Mouse (Mus musculus): Measurements from ENCODE around the gene Fbxw11. TPM values are rescaled to one million over a fixed set of nuclear protein-coding genes. Genes with fewer than 3 reads are reported as not detected.
A peak's percentile ranks its signal among the peaks of the same experiment; 100 is the strongest.

Gene Fbxw11
- polyA plus RNA-seq, 1 experiment, result 47.9 TPM

DNA sequence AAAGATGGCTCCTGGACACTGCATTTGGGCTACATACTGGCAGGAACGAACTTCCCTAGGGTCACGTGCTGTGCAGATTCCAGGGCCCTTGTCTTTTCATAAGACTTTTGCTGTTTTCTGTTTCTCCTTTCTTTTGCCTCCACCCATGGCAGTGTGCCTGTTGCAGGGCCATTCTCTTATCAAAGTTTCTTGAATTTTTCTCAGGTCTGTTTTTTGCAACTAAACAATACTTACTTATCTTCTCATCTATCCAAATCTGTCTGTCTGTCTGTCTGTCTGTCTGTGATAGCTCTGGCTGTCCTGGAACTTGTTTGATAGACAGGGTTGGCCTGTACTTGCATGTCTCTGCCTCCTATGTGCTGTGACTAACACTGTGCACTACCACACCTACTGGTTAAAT, 7.7 kb upstream of the Fbxw11 start:
- no peak for TF ChIP-seq CTCF (IDR thresholded peaks at IDR 0.05; ENCODE audit: low read depth, low read length)
- TF ChIP-seq POLR2A (IDR thresholded peaks at IDR 0.05; ENCODE audit: borderline replicate concordance, low read depth, low read length), result no peak
- no peak overlapping the region for H3K27ac ChIP-seq (ENCODE audit: insufficient read depth, low read depth, low read length)
- H3K4me3 ChIP-seq (ENCODE audit: insufficient read depth, low read length), result no peak overlapping the region
- peaks cover 12% of the 10 kb centered on the region for H3K4me1 ChIP-seq (ENCODE audit: control insufficient read depth, insufficient read depth, low read length)

DNA sequence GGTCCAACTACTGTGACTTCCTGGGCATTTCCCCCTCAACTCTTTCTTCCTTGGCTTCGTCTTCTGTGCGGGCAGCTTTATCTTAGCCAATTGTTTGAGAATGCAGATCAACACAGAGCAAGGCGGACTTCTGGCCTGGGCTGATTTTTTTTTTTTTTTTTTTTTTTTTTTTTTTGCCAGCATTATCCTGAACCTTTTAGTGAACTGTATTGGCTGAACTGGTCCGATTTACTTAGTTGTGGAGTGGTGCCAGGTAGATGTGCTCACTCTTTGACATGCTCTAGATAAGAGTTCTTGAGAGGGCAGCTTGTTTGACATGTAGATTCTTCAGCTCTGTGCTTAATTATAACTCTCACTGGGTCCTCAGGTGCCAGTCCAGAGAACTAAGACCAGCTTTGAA, 6.2 kb upstream of the Fbxw11 start:
- Histone ChIP-seq H3K4me3 (ENCODE audit: insufficient read depth, low read length) (no peak overlapping the region), H3K4me1 (ENCODE audit: control insufficient read depth, insufficient read depth, low read length) (peaks cover 5% of the 10 kb centered on the region), H3K27ac (ENCODE audit: insufficient read depth, low read depth, low read length) (no peak overlapping the region)
- TF ChIP-seq POLR2A (IDR thresholded peaks at IDR 0.05; ENCODE audit: borderline replicate concordance, low read depth, low read length), result no peak
- TF ChIP-seq CTCF (IDR thresholded peaks at IDR 0.05; ENCODE audit: low read depth, low read length), result no peak

DNA sequence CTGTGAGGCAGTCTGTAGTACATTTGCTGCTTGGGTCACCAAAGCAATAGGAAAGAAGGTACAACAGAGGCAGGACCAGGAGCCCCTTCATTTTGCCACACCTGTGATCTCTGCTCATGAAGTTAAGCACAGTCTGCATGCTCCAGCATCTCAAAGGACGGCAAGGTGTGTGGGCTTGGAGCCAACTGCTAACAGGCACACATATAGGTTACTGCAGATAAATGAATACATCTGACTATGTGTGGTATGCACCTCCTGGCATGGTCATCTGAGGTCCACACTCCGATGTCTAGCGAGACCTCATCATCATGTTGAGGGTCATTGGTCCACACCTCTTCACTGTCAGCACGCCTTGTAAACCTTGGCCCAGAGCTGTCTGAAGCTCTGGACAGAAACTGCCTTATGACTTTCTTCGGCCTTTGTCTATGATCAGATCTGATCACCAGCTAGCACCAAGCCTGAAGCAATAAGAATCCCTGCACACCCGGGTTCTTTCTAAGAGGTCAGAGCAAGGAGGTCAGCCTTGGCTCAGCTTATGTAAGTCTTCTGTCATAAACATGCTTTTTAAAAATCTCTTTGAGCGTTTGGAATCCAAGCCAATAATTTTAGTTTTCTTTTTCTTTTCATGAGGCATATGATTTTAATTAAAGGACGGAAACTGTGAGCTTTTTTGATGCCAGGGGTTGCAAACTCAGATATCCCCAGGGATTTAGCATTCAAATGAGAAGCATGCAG, 3.8 kb upstream of the Fbxw11 start:
- no peak for TF ChIP-seq CTCF (IDR thresholded peaks at IDR 0.05; ENCODE audit: low read depth, low read length)
- no peak for TF ChIP-seq POLR2A (IDR thresholded peaks at IDR 0.05; ENCODE audit: borderline replicate concordance, low read depth, low read length)
- Histone ChIP-seq H3K27ac (ENCODE audit: insufficient read depth, low read depth, low read length) (no peak overlapping the region), H3K4me3 (ENCODE audit: insufficient read depth, low read length) (no peak overlapping the region), H3K4me1 (ENCODE audit: control insufficient read depth, insufficient read depth, low read length) (peaks cover 6% of the 10 kb centered on the region)

DNA sequence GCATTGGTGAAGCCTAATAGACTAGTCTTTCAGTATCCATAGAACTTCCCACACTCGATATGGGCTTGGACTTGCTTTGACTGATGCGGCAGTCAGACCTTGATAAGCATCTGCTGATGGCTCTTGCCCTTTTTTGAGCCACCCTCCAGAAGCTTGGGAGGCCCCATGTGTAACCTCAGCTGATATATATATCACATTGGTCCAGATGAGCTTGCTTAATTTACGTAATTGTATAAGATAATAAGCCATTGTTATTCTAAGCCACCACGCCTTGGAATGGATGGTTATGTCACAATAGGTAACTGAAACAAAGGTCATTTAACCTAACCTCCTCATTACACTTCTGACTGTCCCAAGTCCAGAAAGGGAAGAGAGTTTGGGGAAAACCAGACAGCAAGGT, 1.9 kb upstream of the Fbxw11 start:
- Histone ChIP-seq H3K4me1 (ENCODE audit: control insufficient read depth, insufficient read depth, low read length) (peaks cover 10% of the 10 kb centered on the region), H3K27ac (ENCODE audit: insufficient read depth, low read depth, low read length) (no peak overlapping the region), H3K4me3 (ENCODE audit: insufficient read depth, low read length) (no peak overlapping the region)
- TF ChIP-seq POLR2A (IDR thresholded peaks at IDR 0.05; ENCODE audit: borderline replicate concordance, low read depth, low read length), result no peak
- TF ChIP-seq CTCF (IDR thresholded peaks at IDR 0.05; ENCODE audit: low read depth, low read length), result no peak

DNA sequence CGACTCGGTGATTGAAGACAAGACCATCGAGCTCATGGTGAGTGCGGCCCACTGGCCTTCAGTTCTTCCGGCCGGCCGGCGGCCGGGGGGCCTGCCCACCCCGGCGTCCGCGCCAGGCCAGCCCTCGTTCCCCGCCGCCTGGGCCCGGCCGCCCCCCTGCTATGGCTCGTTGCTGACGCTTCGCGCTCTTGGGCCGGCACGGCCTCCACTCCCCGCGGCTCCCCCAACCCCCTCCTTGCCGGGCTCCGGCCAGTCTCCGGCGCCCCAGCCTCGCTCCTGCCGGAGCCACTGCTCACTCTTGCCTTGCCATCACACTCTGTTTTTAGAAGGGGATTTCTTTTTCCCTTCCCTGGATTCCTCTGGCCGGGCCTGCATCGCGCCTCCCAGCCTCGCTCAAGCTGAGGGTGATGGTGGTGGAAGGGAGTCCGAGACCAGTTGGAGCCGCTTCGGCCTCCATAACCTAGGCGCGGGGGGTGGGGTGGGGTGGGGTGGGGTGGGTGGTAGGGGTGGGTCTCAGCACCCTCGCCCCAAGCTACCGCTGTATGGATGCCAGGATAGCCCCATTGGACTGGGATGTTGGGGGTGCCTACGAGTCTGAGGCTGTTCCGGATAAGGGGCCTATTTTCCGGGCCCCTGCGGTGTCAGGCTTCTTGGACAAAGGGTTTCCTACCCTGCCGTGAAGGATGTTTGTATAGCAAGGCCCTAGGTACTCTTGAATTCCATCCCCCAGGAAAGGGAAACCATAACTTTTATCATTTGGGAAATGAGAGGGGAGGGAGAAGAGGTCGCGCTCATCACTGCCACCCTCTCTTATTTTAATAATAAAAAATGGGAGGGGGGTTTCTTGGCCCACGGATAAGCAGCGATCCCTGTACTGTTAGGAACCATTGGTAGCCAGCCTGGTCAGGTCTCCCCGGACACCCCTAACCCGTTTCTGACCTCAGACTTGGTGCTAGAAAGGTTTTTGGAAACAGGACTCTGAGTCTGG, 669 bp downstream of the Fbxw11 start:
- H3K4me1 ChIP-seq (ENCODE audit: control insufficient read depth, insufficient read depth, low read length), result peaks cover 28% of the 10 kb centered on the region

DNA sequence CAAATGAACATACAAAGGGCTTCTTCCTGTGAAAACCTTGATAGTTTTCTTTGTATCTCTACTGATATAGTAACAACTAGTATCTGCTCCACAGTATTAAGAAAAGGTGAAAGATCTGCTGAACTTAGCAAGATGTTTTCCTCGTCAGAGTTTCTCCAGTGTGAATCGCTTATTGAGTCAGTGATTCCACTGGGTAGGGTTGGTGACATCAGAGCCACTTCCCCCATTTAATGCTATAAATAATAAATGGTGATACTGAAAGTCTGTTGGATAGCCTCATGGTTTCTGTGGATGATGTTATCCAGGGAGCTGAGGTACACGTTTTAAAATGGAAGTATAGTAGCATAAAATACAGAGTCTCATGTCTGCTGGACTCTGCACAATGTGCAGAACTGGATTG, 1.5 kb downstream of the Fbxw11 start:
- Histone ChIP-seq H3K4me1 (ENCODE audit: control insufficient read depth, insufficient read depth, low read length) (peaks cover 32% of the 10 kb centered on the region), H3K4me3 (ENCODE audit: insufficient read depth, low read length) (peak overlapping the region; percentile 85), H3K27ac (ENCODE audit: insufficient read depth, low read depth, low read length) (peak overlapping the region; percentile 67)
- no peak for TF ChIP-seq CTCF (IDR thresholded peaks at IDR 0.05; ENCODE audit: low read depth, low read length)
- no peak for TF ChIP-seq POLR2A (IDR thresholded peaks at IDR 0.05; ENCODE audit: borderline replicate concordance, low read depth, low read length)

More for the DNA sequence above, 669 bp downstream of the Fbxw11 start:
- TF ChIP-seq POLR2A (IDR thresholded peaks at IDR 0.05; ENCODE audit: borderline replicate concordance, low read depth, low read length), result no peak
- no peak for TF ChIP-seq CTCF (IDR thresholded peaks at IDR 0.05; ENCODE audit: low read depth, low read length)
- Histone ChIP-seq H3K4me3 (ENCODE audit: insufficient read depth, low read length) (peak overlapping the region; percentile 85), H3K27ac (ENCODE audit: insufficient read depth, low read depth, low read length) (peak overlapping the region; percentile 96)

DNA sequence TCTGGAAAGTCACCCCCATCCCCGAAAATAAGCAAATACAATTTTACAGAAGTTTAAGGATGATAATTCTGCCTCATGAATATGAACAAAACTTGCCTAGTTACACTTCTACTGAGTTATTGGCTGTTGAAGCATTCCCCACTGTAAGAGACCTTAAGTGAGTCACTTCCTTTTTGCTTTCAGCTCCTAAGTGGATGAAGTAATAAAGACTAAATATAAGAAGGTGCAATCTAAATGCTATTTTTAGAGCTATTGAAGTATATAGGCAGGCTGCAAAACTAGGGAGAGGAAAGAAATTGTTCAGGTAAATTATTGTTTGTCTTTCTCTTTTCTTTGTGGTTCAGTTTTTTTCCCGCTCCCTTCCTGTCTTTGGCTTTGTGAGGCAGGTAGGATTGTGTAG, 4.7 kb downstream of the Fbxw11 start:
- no peak for TF ChIP-seq CTCF (IDR thresholded peaks at IDR 0.05; ENCODE audit: low read depth, low read length)
- no peak for TF ChIP-seq POLR2A (IDR thresholded peaks at IDR 0.05; ENCODE audit: borderline replicate concordance, low read depth, low read length)
- Histone ChIP-seq H3K27ac (ENCODE audit: insufficient read depth, low read depth, low read length) (peak overlapping the region; percentile 36), H3K4me3 (ENCODE audit: insufficient read depth, low read length) (no peak overlapping the region), H3K4me1 (ENCODE audit: control insufficient read depth, insufficient read depth, low read length) (peaks cover 48% of the 10 kb centered on the region)

DNA sequence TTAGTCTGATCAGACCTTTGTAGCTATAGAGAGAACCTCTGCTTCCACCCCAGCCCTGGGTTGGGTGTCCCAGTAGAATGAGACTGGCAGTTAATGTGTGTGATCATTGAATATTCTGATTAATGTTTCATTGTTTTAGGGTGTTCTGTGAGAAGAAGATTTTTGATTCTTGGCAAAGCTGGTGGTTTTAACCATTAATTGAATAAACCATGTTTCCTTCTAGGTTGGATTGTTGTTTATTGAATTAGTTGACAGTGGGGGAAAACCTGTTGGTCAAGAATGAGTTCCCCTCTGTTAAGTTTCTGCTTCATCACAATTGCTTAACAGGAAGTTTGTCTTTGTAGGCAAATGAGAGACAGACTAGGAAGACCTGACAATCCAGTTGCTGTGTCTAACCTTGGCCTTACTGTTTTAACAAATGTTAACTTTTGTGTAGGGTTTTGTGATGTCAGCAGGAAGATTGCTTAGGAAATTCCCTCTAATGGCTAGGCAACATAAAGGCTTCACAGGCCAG, 7.8 kb downstream of the Fbxw11 start:
- TF ChIP-seq CTCF (IDR thresholded peaks at IDR 0.05; ENCODE audit: low read depth, low read length) (no peak), POLR2A (IDR thresholded peaks at IDR 0.05; ENCODE audit: borderline replicate concordance, low read depth, low read length) (no peak)

DNA sequence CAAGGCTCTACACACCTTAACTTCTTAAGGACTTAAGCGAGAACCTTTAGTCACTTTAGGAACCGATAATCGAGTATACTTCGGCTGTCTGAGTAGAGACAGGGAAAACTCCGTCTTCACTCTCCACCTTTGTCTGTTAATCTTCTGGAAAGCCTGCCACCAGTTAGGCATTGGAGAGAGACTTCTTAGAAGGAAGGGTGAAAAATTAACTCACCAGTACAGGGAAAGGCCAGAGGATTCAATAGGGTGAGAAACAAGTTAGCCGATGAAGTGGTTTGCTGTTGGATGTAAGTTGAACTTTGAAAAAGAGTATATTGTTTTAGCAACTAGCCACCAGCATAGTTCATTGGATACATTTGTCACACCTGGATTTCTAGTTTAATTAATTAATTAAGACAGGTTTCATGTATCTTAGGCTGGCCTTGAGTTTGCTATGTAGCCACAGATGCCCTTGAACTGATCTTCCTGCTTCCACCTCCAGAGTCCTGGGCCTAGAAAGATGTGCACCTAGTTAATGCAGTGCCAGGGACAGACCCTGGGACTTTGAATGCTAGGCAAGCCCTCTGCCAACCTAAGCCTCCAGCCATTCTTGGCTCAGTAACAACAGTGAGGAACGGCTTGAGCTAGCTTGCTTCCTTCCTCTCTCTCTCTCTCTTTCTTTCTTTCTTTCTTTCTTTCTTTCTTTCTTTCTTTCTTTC, 8.5 kb downstream of the Fbxw11 start:
- no peak for TF ChIP-seq POLR2A (IDR thresholded peaks at IDR 0.05; ENCODE audit: borderline replicate concordance, low read depth, low read length)
- no peak for TF ChIP-seq CTCF (IDR thresholded peaks at IDR 0.05; ENCODE audit: low read depth, low read length)
- Histone ChIP-seq H3K4me1 (ENCODE audit: control insufficient read depth, insufficient read depth, low read length) (peaks cover 49% of the 10 kb centered on the region), H3K27ac (ENCODE audit: insufficient read depth, low read depth, low read length) (no peak overlapping the region), H3K4me3 (ENCODE audit: insufficient read depth, low read length) (no peak overlapping the region)

More for the DNA sequence above, 7.8 kb downstream of the Fbxw11 start:
- Histone ChIP-seq H3K4me3 (ENCODE audit: insufficient read depth, low read length) (no peak overlapping the region), H3K4me1 (ENCODE audit: control insufficient read depth, insufficient read depth, low read length) (peaks cover 52% of the 10 kb centered on the region), H3K27ac (ENCODE audit: insufficient read depth, low read depth, low read length) (no peak overlapping the region; the same call in 1 of the 2 replicates)
